Mouse (Mus musculus): ENCODE data around the gene Dennd5b.

Gene Dennd5b

DNA sequence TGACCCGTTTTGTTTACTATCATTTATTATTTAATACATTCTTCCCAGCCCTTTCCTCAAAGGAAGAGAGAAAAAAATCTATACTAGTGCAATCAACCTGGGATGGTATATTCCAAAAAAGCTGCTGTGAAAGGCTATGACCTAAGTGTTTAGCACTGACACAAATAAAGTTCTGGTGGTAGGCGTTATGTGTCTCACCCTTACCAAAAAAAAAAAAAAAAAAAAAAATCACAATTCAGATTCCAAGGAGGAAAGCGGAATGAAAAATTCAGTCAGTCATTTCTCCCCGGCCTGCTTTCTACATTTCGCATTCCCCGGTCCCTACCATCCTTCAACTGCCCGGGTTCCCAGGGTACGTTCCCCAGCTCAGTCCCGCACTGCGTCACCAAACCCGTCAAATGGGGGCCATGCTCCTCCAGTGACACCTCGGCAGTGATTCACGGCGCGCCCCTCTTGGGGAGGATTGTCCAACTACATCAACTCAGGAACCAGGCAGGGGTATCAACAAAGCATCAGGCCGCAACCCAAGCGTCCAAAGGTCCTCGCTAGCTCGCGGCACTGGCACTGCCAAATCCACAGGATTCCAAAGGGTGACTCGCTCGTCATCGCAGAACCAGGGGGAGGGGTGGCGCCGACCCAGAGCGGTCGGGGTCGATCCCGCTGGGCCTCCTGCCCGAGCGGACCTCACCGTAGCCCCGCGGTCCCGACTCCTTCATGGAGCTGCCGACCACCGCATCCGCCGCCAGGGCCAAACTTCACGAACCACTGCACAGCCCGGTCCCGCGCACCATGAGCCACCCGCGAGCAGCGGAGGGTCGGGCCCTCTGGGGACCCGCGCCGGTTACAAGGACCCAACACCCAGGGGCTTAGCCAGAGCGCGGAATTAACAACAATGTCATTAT, 1.1 kb downstream of the Dennd5b start:
- peak; percentile 88 to 90 for DNase-seq

DNA sequence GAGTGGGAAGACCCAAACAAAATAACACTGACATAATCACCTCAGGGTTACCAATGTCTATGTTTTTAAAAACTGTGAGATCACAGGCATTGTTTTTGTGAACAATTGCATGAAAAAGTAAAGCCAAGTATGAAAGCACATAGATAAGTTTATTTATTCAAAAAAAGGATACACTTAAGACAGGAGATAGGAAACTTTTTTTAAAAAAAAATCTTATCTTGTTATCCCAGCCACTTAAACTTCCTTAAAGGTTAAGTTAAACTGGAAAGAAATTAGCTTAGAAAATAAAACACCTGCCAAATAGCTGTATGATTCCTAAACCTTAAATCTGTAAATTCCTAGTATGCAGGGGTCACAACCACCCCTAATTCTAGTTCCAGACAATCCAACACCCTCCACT, 2.5 kb downstream of the Dennd5b start:
- DNase-seq, result no peak

DNA sequence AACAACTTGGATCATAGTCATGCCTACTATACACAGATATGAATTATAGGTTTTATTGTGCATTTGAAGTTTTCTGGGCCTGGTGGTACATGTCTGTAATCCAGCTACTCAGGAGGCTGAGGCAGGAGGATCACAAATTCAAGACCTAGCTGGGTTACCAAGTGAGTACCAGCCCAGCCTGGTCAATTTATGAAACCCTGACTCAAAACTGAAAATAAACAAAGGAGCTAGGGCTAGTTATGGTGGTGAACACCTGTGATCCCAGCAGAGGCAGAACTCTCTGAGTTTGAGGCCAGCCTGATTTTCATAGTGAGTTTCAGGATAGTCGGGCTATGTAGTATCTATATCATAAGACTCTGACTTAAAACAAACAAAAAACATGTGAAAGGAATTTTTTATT, 4.2 kb downstream of the Dennd5b start:
- DNase-seq, result no peak

DNA sequence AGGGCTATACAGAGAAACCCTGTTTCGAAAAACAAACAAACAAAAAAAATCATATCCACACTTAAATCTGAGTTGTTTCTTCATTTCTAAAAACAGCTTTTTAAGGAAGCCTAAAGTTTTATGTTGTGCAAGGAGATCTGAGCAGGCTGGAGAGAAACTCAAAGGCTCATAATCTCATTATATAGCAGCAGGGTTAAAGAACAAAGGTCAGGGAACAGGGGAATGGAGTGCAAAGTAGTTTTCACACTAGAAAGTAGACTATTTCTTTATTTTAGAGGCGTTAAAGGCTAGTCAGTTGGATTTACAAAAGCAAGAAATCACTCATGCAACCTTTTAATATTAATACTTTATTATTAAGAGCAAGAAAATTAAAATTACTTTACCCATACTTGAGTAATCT, 5.2 kb downstream of the Dennd5b start:
- peak in 1 of 2 experiments; percentile 43 for DNase-seq

DNA sequence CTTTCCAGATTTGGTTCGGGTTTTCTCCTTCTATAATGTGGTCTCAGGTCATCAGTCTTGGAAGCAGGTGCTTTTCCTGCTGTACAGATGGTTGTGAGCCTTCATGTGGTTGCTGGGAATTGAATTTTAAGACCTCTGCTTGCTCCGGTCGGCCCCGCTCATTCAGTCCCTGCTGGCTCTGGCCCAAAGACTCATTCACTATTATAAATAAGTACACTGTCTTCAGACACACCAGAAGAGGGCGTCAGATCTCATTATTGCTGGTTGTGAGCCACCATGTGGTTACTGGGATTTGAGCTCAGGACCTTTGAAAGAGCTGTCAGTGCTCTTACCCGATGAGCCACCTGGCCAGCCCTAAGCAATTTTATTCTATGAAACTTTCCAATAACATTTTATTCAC, 6.1 kb downstream of the Dennd5b start:
- peak in 1 of 2 experiments; percentile 42 for DNase-seq

DNA sequence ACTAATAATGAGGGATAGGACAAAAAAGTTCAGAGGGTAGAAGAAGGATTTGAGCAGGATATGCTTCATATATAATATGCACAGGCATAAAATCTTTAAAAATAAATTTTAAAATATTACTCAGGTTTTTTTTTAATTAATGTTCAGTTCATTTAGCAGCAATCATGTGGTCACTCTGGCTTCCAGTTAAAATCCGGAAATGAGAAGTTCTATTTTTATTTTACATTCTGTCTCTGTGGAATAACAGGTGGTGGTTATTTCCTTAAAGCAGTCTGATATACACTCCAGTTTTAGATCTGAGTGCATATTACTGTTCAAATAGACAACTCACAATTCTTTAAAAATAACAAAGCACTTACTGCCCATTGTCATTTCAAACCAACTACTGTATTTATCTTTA, 6.9 kb downstream of the Dennd5b start:
- no peak for DNase-seq

DNA sequence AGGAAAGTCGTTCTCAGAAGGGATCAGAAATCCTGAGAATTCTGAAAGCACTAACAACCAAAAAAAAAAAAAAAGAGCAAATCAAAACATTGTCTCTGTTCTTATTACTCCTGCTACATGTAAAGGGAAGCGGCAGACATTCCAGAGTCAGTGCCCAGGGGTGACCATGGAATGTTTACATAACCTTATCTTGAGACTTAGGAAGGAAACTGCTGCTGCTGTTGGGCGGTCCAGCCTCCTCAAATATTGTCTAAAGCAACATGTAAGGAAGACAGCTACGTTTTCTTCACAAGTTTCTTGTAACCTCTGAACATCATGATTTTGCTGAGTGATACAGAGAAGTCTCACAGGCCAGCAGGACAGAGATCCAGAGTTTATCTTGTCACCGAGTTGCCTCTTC, 8.0 kb downstream of the Dennd5b start:
- DNase-seq, result peak; percentile 28 to 60

DNA sequence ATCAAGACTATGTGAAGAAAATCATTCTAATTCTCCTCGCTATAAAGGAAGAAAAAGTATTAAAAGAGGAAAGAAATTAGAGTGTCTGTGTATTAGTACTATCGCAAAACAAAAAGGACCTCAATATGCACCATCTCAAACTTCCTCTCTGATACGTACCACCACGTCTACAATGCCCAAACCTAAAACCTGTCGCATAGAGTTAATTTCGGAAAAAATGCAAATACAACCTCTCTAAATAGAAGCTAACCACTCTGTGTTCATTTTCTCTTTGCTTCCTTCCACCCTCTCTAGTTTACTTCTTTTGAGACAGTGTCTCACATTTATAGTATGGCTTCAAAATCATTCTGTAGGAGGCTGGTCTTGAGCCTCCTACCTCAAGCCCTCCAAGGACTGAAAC, 9.1 kb downstream of the Dennd5b start:
- no peak for DNase-seq

DNA sequence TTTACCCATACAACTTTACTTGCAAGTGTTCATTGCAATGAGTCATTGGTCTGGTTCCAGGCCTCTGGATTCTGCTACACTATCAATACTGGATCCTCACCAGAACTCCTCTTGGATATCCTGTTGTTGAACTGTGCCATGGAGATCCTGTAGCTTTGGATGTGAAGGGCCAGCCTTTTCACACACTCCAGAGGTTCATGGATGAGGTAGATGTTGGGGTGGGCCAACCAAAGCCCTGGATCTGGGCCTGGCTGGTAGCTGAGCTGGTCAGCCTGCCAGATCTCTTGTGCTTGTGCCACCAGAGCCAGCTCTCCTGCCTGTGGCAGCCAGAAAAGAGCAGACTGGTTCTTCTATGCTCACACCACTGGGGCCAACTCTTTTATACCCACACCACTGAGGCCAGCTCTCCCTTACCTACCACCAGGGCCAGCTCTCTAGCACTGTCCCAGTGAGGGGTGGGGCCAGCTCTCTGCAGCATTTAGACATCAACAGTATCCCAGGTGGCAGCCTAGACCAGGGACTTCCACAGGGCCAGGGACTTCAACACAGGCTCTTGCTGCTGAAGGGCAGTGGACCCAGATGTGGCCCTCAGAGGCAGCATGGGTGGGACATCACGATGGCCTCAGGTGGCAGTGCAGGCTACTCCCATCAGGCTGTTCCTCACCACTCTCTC, 24.2 kb downstream of the Dennd5b start:
- no peak for DNase-seq

DNA sequence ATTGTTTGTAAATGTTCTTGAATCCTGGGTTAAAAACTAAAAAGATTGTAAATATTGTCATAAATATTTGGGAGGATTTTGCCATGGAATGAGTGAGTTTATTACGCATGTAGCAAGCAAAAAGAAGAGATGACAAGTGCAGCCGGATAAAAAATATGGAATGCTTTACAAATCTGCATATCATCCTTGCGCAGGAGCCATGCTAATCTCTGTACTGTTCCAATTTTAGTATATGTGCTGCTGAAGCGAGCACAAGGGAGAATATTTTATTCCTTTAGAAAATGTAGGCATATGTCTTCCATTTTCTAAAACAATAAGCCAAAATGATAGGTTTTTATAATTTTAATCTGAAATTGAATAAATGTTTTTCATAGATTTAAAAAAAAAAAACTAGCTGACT, 27.6 kb downstream of the Dennd5b start:
- no peak for DNase-seq

DNA sequence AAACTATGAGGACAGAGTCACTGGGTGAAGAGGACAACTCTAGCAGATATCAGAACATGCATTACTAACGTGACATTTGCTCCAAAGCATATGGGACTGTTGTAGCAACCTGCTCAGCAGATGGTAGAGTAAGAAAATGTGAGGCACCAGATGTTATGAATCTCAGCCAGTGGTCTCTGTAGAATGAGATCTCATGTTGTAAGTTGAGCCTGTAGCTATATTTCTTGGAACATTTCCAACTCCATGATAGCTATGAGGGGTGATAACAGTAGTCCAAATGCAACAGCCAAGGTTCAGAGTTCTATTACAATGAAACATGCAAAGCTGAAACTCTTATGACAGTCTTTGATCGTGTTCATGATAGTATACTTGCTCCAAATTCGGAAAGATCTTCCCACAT, 28.6 kb downstream of the Dennd5b start:
- DNase-seq, result no peak

DNA sequence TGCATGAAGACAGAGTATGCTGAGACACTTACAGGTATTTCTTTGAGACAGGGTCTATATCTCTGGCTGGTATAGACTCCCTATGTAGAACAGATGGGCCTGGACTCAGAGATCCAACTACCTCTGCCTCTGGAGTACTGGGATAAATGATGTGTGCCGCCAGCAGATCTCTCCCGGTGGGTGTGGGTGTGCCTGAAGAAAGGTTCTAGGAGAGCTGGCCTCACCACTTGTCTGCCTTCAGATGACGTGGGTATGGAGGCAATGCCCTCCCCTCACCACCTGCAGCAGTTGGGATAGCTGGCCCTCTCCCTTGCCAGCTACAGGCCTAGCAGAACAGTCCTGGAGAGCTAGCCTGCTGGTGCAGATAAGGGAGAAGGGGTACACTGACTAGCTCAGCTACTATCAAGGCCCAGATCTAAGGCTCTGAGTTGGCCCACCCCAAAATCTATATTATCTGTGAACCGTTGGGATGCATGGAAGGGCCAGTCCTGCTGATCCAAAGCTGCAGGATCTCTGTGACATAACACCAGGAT, 30.8 kb downstream of the Dennd5b start:
- DNase-seq, result no peak

DNA sequence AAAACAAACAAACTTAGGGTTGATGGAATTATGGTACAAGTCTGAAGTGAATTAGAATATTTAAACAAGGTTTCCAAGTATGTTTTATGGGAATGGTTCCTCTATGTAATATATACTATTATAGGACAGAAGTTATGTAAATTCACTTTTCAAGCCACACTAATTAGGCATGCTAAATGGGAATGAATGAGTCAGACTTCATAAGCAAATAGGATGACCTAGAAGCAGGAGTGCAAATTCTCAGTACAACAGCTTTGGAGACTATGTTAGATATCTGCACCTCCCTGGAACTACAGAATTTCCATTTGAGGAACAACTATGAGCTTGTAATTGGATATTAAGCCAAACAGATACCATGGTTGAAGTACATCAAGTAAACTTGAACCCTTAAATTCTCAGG, 38.1 kb downstream of the Dennd5b start:
- no peak for DNase-seq

DNA sequence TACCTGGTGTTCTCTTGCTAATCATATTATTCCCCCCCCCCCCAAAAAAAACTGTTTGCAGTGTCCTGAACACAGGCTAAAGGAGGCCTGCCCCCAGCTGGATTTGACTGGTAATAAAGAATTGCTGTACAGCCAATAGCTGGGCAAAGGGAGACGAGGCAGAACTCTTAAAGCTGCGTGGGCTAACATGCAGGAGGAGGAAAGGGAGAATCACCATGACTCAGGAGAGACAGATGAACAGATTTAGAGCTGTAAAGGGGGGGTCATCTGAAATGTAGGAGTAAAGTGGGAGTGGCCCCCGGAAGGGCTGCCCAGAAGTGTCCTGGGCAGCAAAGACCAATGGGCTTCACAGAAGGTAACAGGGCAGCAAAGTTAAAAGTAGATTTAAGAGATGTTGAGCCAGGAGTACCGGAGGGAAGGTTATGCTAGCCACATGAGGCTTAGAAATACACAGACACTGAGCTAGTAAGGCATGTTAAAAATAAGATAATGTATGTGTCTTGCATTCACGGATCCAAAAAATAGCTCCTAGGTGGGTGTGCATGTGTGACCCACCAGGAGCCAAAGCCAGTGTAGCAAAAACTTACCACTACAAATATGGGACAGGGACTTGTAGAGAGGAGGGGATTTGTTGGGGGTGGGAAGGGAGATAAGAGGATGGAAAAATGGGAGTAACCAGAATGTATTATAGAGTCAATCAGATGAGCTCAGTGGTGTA, 40.7 kb downstream of the Dennd5b start:
- no peak for DNase-seq

DNA sequence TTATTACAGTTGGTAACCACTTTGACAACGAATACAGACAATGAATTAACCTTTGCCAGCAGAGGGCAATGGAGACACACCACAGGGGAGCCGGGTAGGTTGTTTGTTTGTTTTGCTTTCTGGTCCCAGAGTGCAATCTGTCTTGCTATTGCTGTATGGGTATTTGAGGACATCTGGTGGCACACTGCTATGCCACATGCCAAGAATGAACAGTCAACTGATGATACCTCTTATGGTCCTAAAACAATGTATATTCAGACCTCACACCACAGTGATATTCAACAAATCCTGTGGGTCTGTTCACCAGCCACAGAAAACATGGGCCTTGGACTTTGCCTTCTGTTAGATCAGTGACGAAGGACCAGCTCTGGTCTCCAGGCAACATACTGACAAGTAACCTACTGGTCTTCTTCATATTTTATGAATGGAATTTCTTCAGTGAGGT, 43.5 kb downstream of the Dennd5b start:
- peak; percentile 62 to 67 for DNase-seq

DNA sequence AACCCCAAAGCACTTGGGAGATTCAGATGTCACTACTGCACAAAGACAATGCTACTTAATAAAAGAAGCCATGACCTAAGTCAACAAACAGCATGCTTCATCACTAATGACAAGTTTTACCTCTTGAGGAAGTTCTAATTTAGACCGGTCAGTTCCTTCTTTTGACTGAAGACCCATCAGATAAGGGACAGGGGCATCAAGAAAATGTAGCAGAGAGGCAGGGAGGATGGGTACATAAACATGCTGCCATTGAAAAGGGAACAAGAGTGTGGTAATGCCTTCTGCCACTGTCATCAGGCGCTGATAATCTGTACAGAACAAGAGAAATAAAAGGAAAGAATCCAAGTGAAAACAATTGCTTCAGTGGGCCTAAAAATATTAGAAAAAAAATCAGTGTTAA, 46.7 kb downstream of the Dennd5b start:
- no peak for DNase-seq

DNA sequence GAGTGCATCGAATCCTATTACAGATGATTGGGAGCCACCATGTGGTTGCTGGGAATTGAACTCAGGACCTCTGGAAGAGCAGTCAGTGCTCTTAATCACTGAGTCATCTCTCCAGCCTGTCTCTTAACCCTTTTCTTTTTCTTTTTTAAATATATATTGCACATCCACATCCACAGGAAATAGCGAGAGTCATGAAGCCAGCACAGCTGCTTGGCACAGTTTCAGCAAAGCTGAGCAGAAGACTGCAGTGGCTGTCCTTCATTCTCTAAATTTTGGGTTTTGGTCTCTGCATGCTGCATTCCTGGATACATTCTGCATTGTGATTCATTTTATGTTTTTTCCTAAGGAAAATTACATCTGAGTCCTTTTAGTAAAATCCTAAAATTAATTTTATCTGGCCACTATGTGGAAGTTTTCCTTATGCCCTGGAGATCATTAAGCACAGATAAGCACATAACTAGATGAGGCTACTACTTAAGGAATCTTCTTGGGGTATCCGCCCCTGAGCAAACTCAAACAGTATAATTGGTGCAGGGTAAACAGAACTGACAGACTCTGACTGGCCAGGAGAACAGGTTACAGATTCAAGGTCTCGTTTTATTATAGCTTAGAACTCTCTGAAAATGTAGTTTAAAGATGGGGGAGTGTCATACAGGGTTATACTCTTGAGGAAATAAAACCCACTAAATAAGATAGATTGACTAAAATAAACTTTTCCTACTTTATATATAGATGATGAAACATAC, 50.3 kb downstream of the Dennd5b start:
- no peak for DNase-seq

DNA sequence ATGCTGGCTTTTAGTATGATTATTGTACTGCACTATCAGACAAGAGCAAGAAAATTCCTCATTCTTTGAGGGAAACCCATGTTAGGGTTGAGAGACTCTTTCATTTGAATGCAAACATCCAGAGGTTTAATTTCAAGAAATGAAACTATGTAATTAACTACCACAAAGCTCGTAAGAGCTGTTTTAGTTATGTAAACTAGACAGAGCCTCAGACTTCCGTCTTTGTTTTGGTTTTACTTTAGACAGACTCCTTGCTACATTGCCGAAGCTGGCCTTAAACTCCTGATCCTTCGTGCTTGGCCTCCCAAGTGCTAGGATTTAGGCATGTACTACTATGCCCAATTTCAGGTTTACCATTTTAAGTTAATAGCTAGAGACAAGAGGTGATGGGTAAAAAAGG, 61.4 kb downstream of the Dennd5b start:
- DNase-seq, result no peak

DNA sequence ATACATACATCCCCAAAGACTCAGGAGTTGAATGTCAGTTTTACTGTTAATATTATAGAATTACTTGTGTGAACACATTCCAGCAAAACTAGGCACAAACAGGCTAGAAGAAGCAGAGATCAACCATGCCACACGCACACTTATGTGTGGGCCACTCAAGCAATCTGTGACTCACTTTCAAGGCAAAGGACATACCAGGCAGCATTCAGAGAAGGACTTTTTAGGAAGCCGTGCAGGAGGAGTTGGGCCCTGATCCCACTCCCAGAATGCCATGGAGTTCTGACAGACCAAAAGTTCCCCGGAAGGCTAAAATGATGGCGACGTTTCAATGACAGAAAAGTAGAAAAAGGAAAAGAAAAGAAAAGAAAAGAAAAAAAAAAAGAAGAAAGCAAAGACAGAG, 69.3 kb downstream of the Dennd5b start:
- no peak for DNase-seq

DNA sequence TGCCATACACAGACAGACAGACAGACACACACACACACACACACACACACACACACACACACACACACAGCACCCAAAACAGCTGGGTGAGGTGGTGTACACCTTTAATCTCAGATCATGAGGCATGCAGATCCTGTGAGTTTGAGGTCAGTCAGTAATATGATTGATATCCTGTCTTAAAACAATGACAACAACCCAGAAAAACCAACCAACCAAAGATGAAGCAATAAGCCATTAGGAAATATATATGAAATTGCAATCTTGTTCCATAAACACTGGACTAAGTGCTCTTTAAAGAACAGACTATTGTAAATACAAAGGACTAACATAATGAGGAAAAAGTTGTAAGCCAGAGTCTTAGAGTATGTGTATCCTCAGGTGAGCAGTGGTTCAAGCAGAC, 70.1 kb downstream of the Dennd5b start:
- DNase-seq, result no peak

DNA sequence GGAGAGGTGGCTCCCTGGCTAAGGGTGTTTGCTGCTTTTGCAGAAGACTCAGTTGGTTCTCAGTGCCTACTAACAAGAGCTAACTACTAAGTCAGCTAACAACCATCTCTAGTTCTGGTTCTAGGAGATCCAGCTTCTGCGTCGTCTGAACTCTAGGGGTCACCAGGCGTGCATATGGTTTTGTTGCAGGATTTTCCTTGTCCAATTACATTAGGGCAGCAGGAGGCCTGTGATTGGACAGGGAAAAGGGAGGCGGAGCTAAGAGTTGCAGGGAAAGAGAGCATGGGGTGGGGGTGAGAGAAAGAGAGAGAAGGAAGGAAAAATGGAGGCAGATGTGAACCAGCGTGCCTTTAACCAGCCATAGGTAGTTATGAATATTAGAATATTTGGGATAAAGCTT, 83.0 kb downstream of the Dennd5b start:
- DNase-seq, result no peak

DNA sequence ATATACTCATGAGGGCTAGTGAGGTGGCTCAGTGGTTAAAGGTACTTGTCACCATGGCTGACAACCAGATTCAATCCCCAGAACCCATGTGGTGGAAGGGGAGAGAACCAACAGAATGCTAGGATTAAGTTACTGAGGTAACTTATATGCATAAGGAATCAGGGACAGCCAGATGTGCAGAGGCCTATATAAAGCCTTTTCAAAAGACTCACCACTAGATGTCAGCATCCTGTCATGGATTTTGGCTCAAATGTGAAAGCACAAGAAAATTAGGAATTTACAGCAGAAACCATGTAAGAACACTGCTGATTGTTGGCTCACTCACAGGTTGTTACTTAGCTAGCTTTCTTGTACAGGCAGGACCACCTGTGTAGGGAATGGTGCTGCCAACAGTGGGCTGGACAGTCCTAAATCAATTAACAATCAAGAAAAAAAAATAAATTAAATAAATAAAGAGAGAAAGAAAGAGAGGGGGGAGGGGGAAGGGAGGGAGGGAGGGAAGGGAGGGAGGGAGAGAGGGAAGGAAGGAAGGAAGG, 90.6 kb downstream of the Dennd5b start:
- DNase-seq, result peak in 1 of 2 experiments; percentile 9

Data from kidney, postnatal 36 days (tissue).